Mouse (Mus musculus) layer of hippocampus, adult 9-11 months (tissue): ENCODE results near the gene Myl12a.

Source experiments
- DNase-seq: peaks from one replicate; pipeline ENCODE4 v3.0.0; 2022

Myl12a gene

GRCm38 (mm10) chr17:71009751-71010150, 7.1 kb upstream of the Myl12a start:
- DNase-seq, result no peak

- DNase-seq, result no peak
Observed at GRCm38 (mm10) chr17:71008676-71009075, 6.0 kb upstream of the Myl12a start.

- DNase-seq, result no peak
Observed at GRCm38 (mm10) chr17:71006976-71007375, 4.3 kb upstream of the Myl12a start.

GRCm38 (mm10) chr17:71004186-71004960, 1.7 kb upstream of the Myl12a start:
- DNase-seq, result no peak

- DNase-seq, result no peak
Observed at GRCm38 (mm10) chr17:71003721-71004120, 1.0 kb upstream of the Myl12a start.

- DNase-seq, result no peak
Observed at GRCm38 (mm10) chr17:71003112-71003511, 434 bp upstream of the Myl12a start.

GRCm38 (mm10) chr17:71002081-71002743, 466 bp downstream of the Myl12a start, which contains the start of gene Myom1:
Gene Myom1, plus strand, starts transcription at chr17:71002633.
- peak; percentile 98 for DNase-seq

- no peak for DNase-seq
Observed at GRCm38 (mm10) chr17:71001699-71002080, 988 bp downstream of the Myl12a start.

- no peak for DNase-seq
Observed at GRCm38 (mm10) chr17:71001067-71001466, 1.6 kb downstream of the Myl12a start.

GRCm38 (mm10) chr17:71000255-71000654, 2.4 kb downstream of the Myl12a start:
- DNase-seq, result no peak

- no peak for DNase-seq
Observed at GRCm38 (mm10) chr17:70999187-70999586, 3.5 kb downstream of the Myl12a start.

GRCm38 (mm10) chr17:70998400-70998975, 4.2 kb downstream of the Myl12a start:
- DNase-seq, result no peak

- DNase-seq, result no peak
Observed at GRCm38 (mm10) chr17:70997836-70998235, 4.8 kb downstream of the Myl12a start.

- no peak for DNase-seq
Observed at GRCm38 (mm10) chr17:70995551-70995950, 7.1 kb downstream of the Myl12a start.

- no peak for DNase-seq
Observed at GRCm38 (mm10) chr17:70994671-70995070, 8.0 kb downstream of the Myl12a start.

- DNase-seq, result no peak
Observed at GRCm38 (mm10) chr17:70993385-70993807, 9.3 kb downstream of the Myl12a start.

GRCm38 (mm10) chr17:70992662-70993061, 10.0 kb downstream of the Myl12a start:
- no peak for DNase-seq

GRCm38 (mm10) chr17:70991706-70992625, 10.7 kb downstream of the Myl12a start:
- no peak for DNase-seq

- peak; percentile 75 for DNase-seq
Observed at GRCm38 (mm10) chr17:70990403-70991303, 12.0 kb downstream of the Myl12a start.

GRCm38 (mm10) chr17:70989991-70990390, 12.7 kb downstream of the Myl12a start:
- no peak for DNase-seq

GRCm38 (mm10) chr17:70989430-70989829, 13.2 kb downstream of the Myl12a start:
- no peak for DNase-seq

- no peak for DNase-seq
Observed at GRCm38 (mm10) chr17:70988337-70988767, 14.3 kb downstream of the Myl12a start.
